Mouse (Mus musculus): ENCODE data around the gene Prpf6. TPM values are rescaled to one million over a fixed set of nuclear protein-coding genes. Genes with fewer than 3 reads are reported as not detected.

The Prpf6 gene
- 55.6 TPM for polyA plus RNA-seq (2014; fragmentation: Illumina TruSeq; extraction: RNeasy Lipid Tissue Mini Kit (QIAGEN cat#74804))

GRCm38 (mm10) chr2:181591528-181592085, at the start of gene Prpf6:
TSS of gene Prpf6 (plus strand) at chr2:181591868.

GRCm38 (mm10) chr2:181584411-181584942, 7.2 kb upstream of the Prpf6 start, which contains the start of gene Uckl1:
TSS of gene Uckl1 (minus strand) at chr2:181584892.

GRCm38 (mm10) chr2:181592231-181593041, 768 bp downstream of the Prpf6 start, which contains the start of gene Zfp512b:
TSS of gene Zfp512b (minus strand) at chr2:181592803.

GRCm38 (mm10) chr2:181598454-181599351, 7.0 kb downstream of the Prpf6 start, which contains the start of gene Samd10:
TSS of gene Samd10 (minus strand) at chr2:181599212.

GRCm38 (mm10) chr2:181656734-181657133, 65.1 kb downstream of the Prpf6 start, which contains the start of gene Gm29797:
TSS of gene Gm29797 (plus strand) at chr2:181657034.

GRCm38 (mm10) chr2:181671326-181671725, 79.7 kb downstream of the Prpf6 start, which contains the start of gene Sox18:
TSS of gene Sox18 (minus strand) at chr2:181671640.

GRCm38 (mm10) chr2:181679951-181680715, 88.5 kb downstream of the Prpf6 start, which contains the start of gene Tcea2:
TSS of gene Tcea2 (plus strand) at chr2:181680310.

GRCm38 (mm10) chr2:181693339-181694280, 101.9 kb downstream of the Prpf6 start, which contains the start of gene Rgs19:
TSS of gene Rgs19 (minus strand) at chr2:181693977.

GRCm38 (mm10) chr2:181698241-181698640, 106.6 kb downstream of the Prpf6 start, which contains the start of gene Lkaaear1:
TSS of gene Lkaaear1 (minus strand) at chr2:181698442.

Other genes starting within 250 kb of the Prpf6 start
- 0.86 TPM for gene Zgpat, start 226.9 kb upstream of the Prpf6 start, polyA plus RNA-seq (2014; fragmentation: Illumina TruSeq; extraction: RNeasy Lipid Tissue Mini Kit (QIAGEN cat#74804))
- gene Arfrp1, start 226.5 kb upstream of the Prpf6 start, polyA plus RNA-seq (2014; fragmentation: Illumina TruSeq; extraction: RNeasy Lipid Tissue Mini Kit (QIAGEN cat#74804)): 28.3 TPM
- gene Lime1, start 211.8 kb upstream of the Prpf6 start, polyA plus RNA-seq (2014; fragmentation: Illumina TruSeq; extraction: RNeasy Lipid Tissue Mini Kit (QIAGEN cat#74804)): 0.88 TPM
- gene Zbtb46, start 132.4 kb upstream of the Prpf6 start, polyA plus RNA-seq (2014; fragmentation: Illumina TruSeq; extraction: RNeasy Lipid Tissue Mini Kit (QIAGEN cat#74804)): 11.5 TPM
- not detected for gene Abhd16b, start 98.7 kb upstream of the Prpf6 start, polyA plus RNA-seq (2014; fragmentation: Illumina TruSeq; extraction: RNeasy Lipid Tissue Mini Kit (QIAGEN cat#74804))
- gene Tpd52l2, start 94.7 kb upstream of the Prpf6 start, polyA plus RNA-seq (2014; fragmentation: Illumina TruSeq; extraction: RNeasy Lipid Tissue Mini Kit (QIAGEN cat#74804)): 69.5 TPM
- 43.8 TPM for gene Dnajc5, start 71.4 kb upstream of the Prpf6 start, polyA plus RNA-seq (2014; fragmentation: Illumina TruSeq; extraction: RNeasy Lipid Tissue Mini Kit (QIAGEN cat#74804))
- gene Uckl1, start 7.0 kb upstream of the Prpf6 start, polyA plus RNA-seq (2014; fragmentation: Illumina TruSeq; extraction: RNeasy Lipid Tissue Mini Kit (QIAGEN cat#74804)): 9.2 TPM
- gene Zfp512b, start 935 bp downstream of the Prpf6 start, polyA plus RNA-seq (2014; fragmentation: Illumina TruSeq; extraction: RNeasy Lipid Tissue Mini Kit (QIAGEN cat#74804)): 3.9 TPM
- 6.8 TPM for gene Samd10, start 7.3 kb downstream of the Prpf6 start, polyA plus RNA-seq (2014; fragmentation: Illumina TruSeq; extraction: RNeasy Lipid Tissue Mini Kit (QIAGEN cat#74804))
- gene Gm29797, start 65.2 kb downstream of the Prpf6 start, polyA plus RNA-seq (2014; fragmentation: Illumina TruSeq; extraction: RNeasy Lipid Tissue Mini Kit (QIAGEN cat#74804)): not detected
- gene Sox18, start 79.8 kb downstream of the Prpf6 start, polyA plus RNA-seq (2014; fragmentation: Illumina TruSeq; extraction: RNeasy Lipid Tissue Mini Kit (QIAGEN cat#74804)): 0.66 TPM
- gene Tcea2, start 88.4 kb downstream of the Prpf6 start, polyA plus RNA-seq (2014; fragmentation: Illumina TruSeq; extraction: RNeasy Lipid Tissue Mini Kit (QIAGEN cat#74804)): 0.43 TPM
- gene Rgs19, start 102.1 kb downstream of the Prpf6 start, polyA plus RNA-seq (2014; fragmentation: Illumina TruSeq; extraction: RNeasy Lipid Tissue Mini Kit (QIAGEN cat#74804)): 24.6 TPM
- not detected for gene Lkaaear1, start 106.6 kb downstream of the Prpf6 start, polyA plus RNA-seq (2014; fragmentation: Illumina TruSeq; extraction: RNeasy Lipid Tissue Mini Kit (QIAGEN cat#74804))
- 0.88 TPM for gene Oprl1, start 123.1 kb downstream of the Prpf6 start, polyA plus RNA-seq (2014; fragmentation: Illumina TruSeq; extraction: RNeasy Lipid Tissue Mini Kit (QIAGEN cat#74804))
- 0.11 TPM for gene Myt1, start 171.5 kb downstream of the Prpf6 start, polyA plus RNA-seq (2014; fragmentation: Illumina TruSeq; extraction: RNeasy Lipid Tissue Mini Kit (QIAGEN cat#74804))
- 190 TPM for gene Pcmtd2, start 246.0 kb downstream of the Prpf6 start, polyA plus RNA-seq (2014; fragmentation: Illumina TruSeq; extraction: RNeasy Lipid Tissue Mini Kit (QIAGEN cat#74804))